Mouse (Mus musculus): Measurements from ENCODE around the gene Bptf.
"Not testable (repeated sequence)": the region's sequence is repeated elsewhere in the genome, so short reads cannot be mapped to it uniquely, and the experiment has no call there.

Gene Bptf

GRCm38 (mm10) chr11:107131749-107132421 is at the start of gene Bptf:
Gene Bptf (minus strand): TSS chr11:107132127.
- peak; percentile 97 for DNase-seq (ENCODE audit: low read depth, low spot score)

GRCm38 (mm10) chr11:107161215-107161614 is 29.3 kb upstream of the Bptf start:
- DNase-seq (ENCODE audit: low read depth, low spot score) = no peak

- peak; percentile 67 for DNase-seq (ENCODE audit: low read depth, low spot score)
Observed at GRCm38 (mm10) chr11:107159034-107159433, 27.1 kb upstream of the Bptf start.

- DNase-seq (ENCODE audit: low read depth, low spot score) = no peak
Observed at GRCm38 (mm10) chr11:107156977-107157642, 25.2 kb upstream of the Bptf start.

- no peak for DNase-seq (ENCODE audit: low read depth, low spot score)
Observed at GRCm38 (mm10) chr11:107155292-107155691, 23.4 kb upstream of the Bptf start.

GRCm38 (mm10) chr11:107154431-107154830 is 22.5 kb upstream of the Bptf start:
- DNase-seq (ENCODE audit: low read depth, low spot score) = no peak

- DNase-seq (ENCODE audit: low read depth, low spot score) = no peak
Observed at GRCm38 (mm10) chr11:107153645-107154044, 21.7 kb upstream of the Bptf start.

- DNase-seq (ENCODE audit: low read depth, low spot score) = peak; percentile 55
Observed at GRCm38 (mm10) chr11:107151809-107152208, 19.9 kb upstream of the Bptf start.

GRCm38 (mm10) chr11:107143956-107144355 is 12.0 kb upstream of the Bptf start:
- not testable (repeated sequence) for DNase-seq (ENCODE audit: low read depth, low spot score)

- no peak for DNase-seq (ENCODE audit: low read depth, low spot score)
Observed at GRCm38 (mm10) chr11:107142382-107142781, 10.5 kb upstream of the Bptf start.

- no peak for DNase-seq (ENCODE audit: low read depth, low spot score)
Observed at GRCm38 (mm10) chr11:107140756-107141155, 8.8 kb upstream of the Bptf start.

GRCm38 (mm10) chr11:107138633-107139032 is 6.7 kb upstream of the Bptf start:
- peak; percentile 79 for DNase-seq (ENCODE audit: low read depth, low spot score)

GRCm38 (mm10) chr11:107137593-107137992 is 5.7 kb upstream of the Bptf start:
- no peak for DNase-seq (ENCODE audit: low read depth, low spot score)

GRCm38 (mm10) chr11:107136458-107136857 is 4.5 kb upstream of the Bptf start:
- DNase-seq (ENCODE audit: low read depth, low spot score) = not testable (repeated sequence)

GRCm38 (mm10) chr11:107135741-107136140 is 3.8 kb upstream of the Bptf start:
- no peak for DNase-seq (ENCODE audit: low read depth, low spot score)

GRCm38 (mm10) chr11:107132426-107132825 is 499 bp upstream of the Bptf start:
- DNase-seq (ENCODE audit: low read depth, low spot score) = no peak

- DNase-seq (ENCODE audit: low read depth, low spot score) = peak; percentile 71
Observed at GRCm38 (mm10) chr11:107130879-107131748, 813 bp downstream of the Bptf start.

GRCm38 (mm10) chr11:107130221-107130788 is 1.6 kb downstream of the Bptf start:
- peak; percentile 43 for DNase-seq (ENCODE audit: low read depth, low spot score)

- no peak for DNase-seq (ENCODE audit: low read depth, low spot score)
Observed at GRCm38 (mm10) chr11:107129641-107130040, 2.3 kb downstream of the Bptf start.

GRCm38 (mm10) chr11:107126716-107127115 is 5.2 kb downstream of the Bptf start:
- not testable (repeated sequence) for DNase-seq (ENCODE audit: low read depth, low spot score)

- DNase-seq (ENCODE audit: low read depth, low spot score) = no peak
Observed at GRCm38 (mm10) chr11:107125011-107125410, 6.9 kb downstream of the Bptf start.

- DNase-seq (ENCODE audit: low read depth, low spot score) = peak; percentile 73
Observed at GRCm38 (mm10) chr11:107124327-107124731, 7.6 kb downstream of the Bptf start.

Data from CD4-positive, CD25-positive, alpha-beta regulatory T cell, adult 2 months (primary cell).